Comparison of ENCODE assay signal across 29 mouse cellular contexts in genomic region chr13:90364518-90365027, GRCm38 (mm10).
A peak's percentile ranks its signal among the peaks of the same experiment; 100 is the strongest.
DNase-seq lines count a peak whose midpoint lies in the region; ATAC-seq and TF ChIP-seq lines count a peak whose summit lies in the region.
"Had no signal": no experiment of that assay in that cellular context is flagged by ENCODE, and none has a peak within 500 bp of the region (broad histone marks: within the 10 kb centered on the region; RNA-seq: fewer than 3 reads in every experiment).

No protein-coding gene starts in this region.

- H3K27ac ChIP-seq in bone marrow macrophage, adult 2 months (ENCODE audit: insufficient read depth, low read depth, low read length), result peak overlapping the region; percentile 21; the same call in 1 of the 2 replicates
- 0 out of 2 replicates have a peak overlapping the region, but pooled peaks have one; percentile 13 for H3K27ac ChIP-seq in embryonic facial prominence, embryonic 15.5 days (replicated peaks)
- H3K27ac ChIP-seq: embryonic facial prominence, embryonic 12.5 days; hindbrain, embryonic 14.5 days; left cerebral cortex, adult 2 months; limb, embryonic 12.5 days; liver, embryonic 15.5 days had no signal

- no peaks in the 10 kb centered on the region for H3K36me3 ChIP-seq in embryonic facial prominence, embryonic 15.5 days
- H3K36me3 ChIP-seq: embryonic facial prominence, embryonic 12.5 days; G1E; limb, embryonic 12.5 days; liver, embryonic 15.5 days had no signal

- H3K4me3 ChIP-seq in bone marrow macrophage, adult 2 months (ENCODE audit: insufficient read depth, low read length), result no peak overlapping the region
- no peak overlapping the region for H3K4me3 ChIP-seq in embryonic facial prominence, embryonic 15.5 days (replicated peaks)
- H3K4me3 ChIP-seq: embryonic facial prominence, embryonic 12.5 days; left cerebral cortex, adult 2 months; limb, embryonic 12.5 days; liver, embryonic 15.5 days had no signal

- H3K4me1 ChIP-seq in bone marrow macrophage, adult 2 months (ENCODE audit: control insufficient read depth, insufficient read depth, low read length), result peaks cover 10% of the 10 kb centered on the region
- no peaks in the 10 kb centered on the region; the same call in 1 of the 2 replicates for H3K4me1 ChIP-seq in embryonic facial prominence, embryonic 15.5 days
- H3K4me1 ChIP-seq: limb, embryonic 12.5 days; liver, embryonic 15.5 days had no signal

- DNase-seq in 416B (ENCODE audit: low read depth), result peak; percentile 19
- DNase-seq in telencephalon, adult 2 months (ENCODE audit: low read depth, low spot score), result peak; percentile 29
- DNase-seq in embryo, embryonic 9.5 days (ENCODE audit: extremely low spot score), result no peak
- DNase-seq in right cerebral cortex, postnatal 36 days (ENCODE audit: low spot score in 2 of 2), result no peak
- DNase-seq: adrenal gland, postnatal 10 days; cerebellum, adult 11-12 months; cerebellum, postnatal 10 days; gastrocnemius, postnatal 10 days; heart, adult 11 months; heart, postnatal 36 days; kidney, postnatal 25 days; lung, embryonic 14.5 days; lung, postnatal 14 days; right cerebral cortex, adult 18-20 months; thymus, postnatal 4 days had no signal

- TF ChIP-seq CTCF in bone marrow macrophage, adult 2 months (IDR thresholded peaks at IDR 0.05; ENCODE audit: low read depth, low read length), result no peak

- H3K9ac ChIP-seq in embryonic facial prominence, embryonic 15.5 days, result no peak overlapping the region
- H3K9ac ChIP-seq: embryonic facial prominence, embryonic 12.5 days; hindbrain, embryonic 14.5 days; limb, embryonic 12.5 days; liver, embryonic 15.5 days; lung, embryonic 14.5 days had no signal

- WGBS in embryonic facial prominence, embryonic 15.5 days, result 34% methylated on average over 4 of the region's 4 CpGs

- ATAC-seq in embryonic facial prominence, embryonic 15.5 days (ENCODE audit: insufficient number of reproducible peaks, low FRiP score, low TSS enrichment, low read depth), result no peak
- ATAC-seq: forebrain, embryonic 14.5 days; intestine, postnatal 0 days; midbrain, embryonic 16.5 days; Patski had no signal

- TF ChIP-seq POLR2A in bone marrow macrophage, adult 2 months (IDR thresholded peaks at IDR 0.05; ENCODE audit: borderline replicate concordance, low read depth, low read length), result no peak

- no peaks in the 10 kb centered on the region for H3K9me3 ChIP-seq in embryonic facial prominence, embryonic 15.5 days (replicated peaks)
- H3K9me3 ChIP-seq: embryonic facial prominence, embryonic 12.5 days; G1E; limb, embryonic 12.5 days; liver, embryonic 15.5 days had no signal

- H3K27me3 ChIP-seq in embryonic facial prominence, embryonic 15.5 days, result no peaks in the 10 kb centered on the region
- H3K27me3 ChIP-seq: embryonic facial prominence, embryonic 12.5 days; limb, embryonic 12.5 days; liver, embryonic 15.5 days; Patski had no signal

- H3K4me2 ChIP-seq in embryonic facial prominence, embryonic 15.5 days (replicated peaks), result no peak overlapping the region
- H3K4me2 ChIP-seq: embryonic facial prominence, embryonic 12.5 days; heart, embryonic 11.5 days; hindbrain, embryonic 14.5 days; limb, embryonic 12.5 days; liver, embryonic 15.5 days; lung, embryonic 14.5 days; midbrain, embryonic 11.5 days had no signal

Comparison
In these comparisons a context has a peak if more than half of its experiments do, and no peak if none do; other contexts are left out.
1. DNase-seq: peak in 416B (single experiment) and telencephalon, adult 2 months (single experiment); none in embryo, embryonic 9.5 days (single experiment) and right cerebral cortex, postnatal 36 days (0 of 2).